Mouse (Mus musculus): ENCODE measurements at regions not wholly inside any gene's neighbourhood (a gene's known extent, or its start where the extent isn't known, plus 50 kb on each side); places are given as distances from the start of the nearest gene placed in this dataset.
A peak's percentile ranks its signal among the peaks of the same experiment; 100 is the strongest.

DNA sequence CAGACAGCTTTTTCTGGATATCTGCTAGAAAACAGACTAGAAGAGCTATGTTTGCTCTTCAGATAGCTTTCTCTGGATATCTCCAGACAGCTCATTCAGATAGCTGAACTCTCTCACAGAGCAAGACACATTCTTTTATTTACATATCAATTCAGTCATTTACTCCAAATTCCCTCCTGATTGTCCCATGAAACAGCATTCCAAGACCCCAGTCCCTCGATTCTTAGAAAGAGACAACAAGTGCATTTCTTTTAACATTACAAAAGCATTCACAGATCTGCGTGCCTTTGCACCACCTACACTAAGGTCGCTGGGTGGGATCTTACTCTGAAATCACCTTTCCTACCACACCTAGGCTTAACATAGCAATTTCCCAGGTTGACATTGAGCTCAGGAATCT is 1039.5 kb upstream of the Ddx18 start:
- H3K4me1 ChIP-seq, result no peaks in the 10 kb centered on the region
- H3K27ac ChIP-seq, result no peak overlapping the region
- no peaks in the 10 kb centered on the region for H3K36me3 ChIP-seq
- WGBS, result 69% methylated on average over 3 of the region's 3 CpGs
- H3K9me3 ChIP-seq (replicated peaks), result no peaks in the 10 kb centered on the region
- no peaks in the 10 kb centered on the region for H3K27me3 ChIP-seq (ENCODE audit: low read depth, poor library complexity, severe bottlenecking)
- H3K4me3 ChIP-seq, result no peak overlapping the region
- DNase-seq (ENCODE audit: low spot score), result no peak

DNA sequence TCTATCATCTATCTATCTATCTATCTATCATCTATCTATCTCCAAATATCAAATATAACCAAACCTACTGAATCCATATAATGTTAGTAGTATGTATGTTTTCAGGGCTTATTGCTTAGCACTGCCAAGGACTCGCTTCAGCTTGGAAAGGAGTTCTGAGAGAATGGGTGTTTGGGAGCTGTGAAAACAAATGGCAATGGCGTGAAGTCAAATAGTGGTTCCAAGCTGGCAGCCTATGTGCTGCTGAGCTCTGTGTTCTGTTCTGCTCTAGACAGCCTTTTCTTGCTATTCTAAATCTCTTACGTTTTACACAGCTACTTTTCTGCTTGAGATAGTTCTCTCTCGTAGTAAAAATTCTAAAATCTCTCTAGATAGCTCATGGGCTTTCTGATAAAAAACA is 1008.2 kb upstream of the Ddx18 start:
- WGBS, result 60% methylated on average over 4 of the region's 4 CpGs
- no peaks in the 10 kb centered on the region for H3K4me1 ChIP-seq
- DNase-seq (ENCODE audit: low spot score), result no peak
- H3K27me3 ChIP-seq (ENCODE audit: low read depth, poor library complexity, severe bottlenecking), result no peaks in the 10 kb centered on the region
- H3K4me3 ChIP-seq, result no peak overlapping the region
- no peak overlapping the region for H3K27ac ChIP-seq
- no peaks in the 10 kb centered on the region for H3K9me3 ChIP-seq (replicated peaks)
- H3K36me3 ChIP-seq, result no peaks in the 10 kb centered on the region

DNA sequence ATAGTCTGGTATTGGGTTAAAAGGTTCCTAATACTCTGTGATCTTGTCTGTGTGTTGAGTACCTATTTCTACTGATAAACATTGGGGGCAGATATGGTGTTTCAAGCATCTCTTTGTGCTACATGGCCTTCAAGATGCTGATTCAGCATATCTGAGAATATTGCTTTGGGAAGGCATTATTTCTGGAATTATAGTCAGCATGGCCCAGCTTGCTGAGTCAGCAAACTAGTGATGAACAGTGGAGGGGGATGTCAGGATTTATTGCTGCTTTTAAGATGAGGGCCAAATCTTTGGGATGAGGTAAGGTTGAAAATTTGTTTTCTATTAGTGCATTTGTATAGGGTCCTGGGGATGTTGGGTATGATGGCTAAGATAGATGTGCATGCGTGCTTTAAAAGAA is 983.8 kb upstream of the Ddx18 start:
- H3K27ac ChIP-seq, result no peak overlapping the region
- H3K27me3 ChIP-seq (ENCODE audit: low read depth, poor library complexity, severe bottlenecking), result no peaks in the 10 kb centered on the region
- DNase-seq (ENCODE audit: low spot score), result no peak
- WGBS, result 94% methylated on average over 1 of the region's 1 CpGs
- H3K9me3 ChIP-seq (replicated peaks), result no peaks in the 10 kb centered on the region
- no peaks in the 10 kb centered on the region for H3K4me1 ChIP-seq
- no peaks in the 10 kb centered on the region for H3K36me3 ChIP-seq
- no peak overlapping the region for H3K4me3 ChIP-seq

DNA sequence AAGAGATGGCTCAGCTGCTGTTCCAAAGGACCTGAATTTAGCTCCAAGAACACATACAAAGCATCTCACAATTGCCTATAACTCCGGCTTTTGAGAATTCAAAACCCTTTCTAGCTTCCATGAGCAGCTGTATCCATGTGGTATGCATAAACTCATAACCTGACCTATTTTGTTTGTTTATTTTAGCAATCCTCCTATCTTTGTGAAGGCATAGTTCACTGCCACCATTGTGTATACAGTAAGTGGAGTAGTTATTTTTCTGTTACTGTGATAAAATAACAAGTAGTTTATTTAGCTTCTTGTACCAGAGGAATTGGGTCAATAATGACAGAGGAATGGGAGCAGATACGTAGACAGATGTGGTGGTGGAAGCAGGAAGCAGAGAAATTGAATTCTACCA is 941.8 kb upstream of the Ddx18 start:
- WGBS, result 90% methylated on average over 2 of the region's 2 CpGs
- no peak for DNase-seq (ENCODE audit: low spot score)
- H3K27me3 ChIP-seq (ENCODE audit: low read depth, poor library complexity, severe bottlenecking), result no peaks in the 10 kb centered on the region

DNA sequence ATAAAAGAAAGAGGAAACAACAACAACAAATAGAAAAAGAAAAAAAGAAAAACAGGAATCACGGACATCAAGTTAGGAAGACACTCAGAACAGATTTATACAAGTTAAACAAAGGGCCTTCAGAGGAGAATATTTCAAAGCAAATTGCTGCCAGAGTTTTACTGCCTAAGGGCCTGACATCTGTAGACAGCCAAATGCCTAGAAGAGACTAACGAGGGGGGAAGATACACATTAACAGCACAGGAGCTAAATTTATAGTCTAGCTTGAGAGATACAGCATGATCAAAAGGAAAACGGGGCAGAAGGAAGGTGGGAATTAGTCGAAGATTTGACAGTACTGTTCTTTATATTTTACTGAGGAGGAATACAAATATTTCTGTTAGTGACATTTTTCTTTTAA is 933.9 kb upstream of the Ddx18 start:
- WGBS, result 23% methylated on average over 4 of the region's 4 CpGs
- H3K4me3 ChIP-seq, result no peak overlapping the region
- no peaks in the 10 kb centered on the region for H3K9me3 ChIP-seq (replicated peaks)
- H3K4me1 ChIP-seq, result no peaks in the 10 kb centered on the region
- no peak overlapping the region for H3K27ac ChIP-seq
- no peaks in the 10 kb centered on the region for H3K36me3 ChIP-seq
- no peak for DNase-seq (ENCODE audit: low spot score)
- H3K27me3 ChIP-seq (ENCODE audit: low read depth, poor library complexity, severe bottlenecking), result no peaks in the 10 kb centered on the region

More for the DNA sequence above, 941.8 kb upstream of the Ddx18 start:
- no peaks in the 10 kb centered on the region for H3K9me3 ChIP-seq (replicated peaks)
- no peaks in the 10 kb centered on the region for H3K4me1 ChIP-seq
- H3K4me3 ChIP-seq, result no peak overlapping the region
- H3K27ac ChIP-seq, result no peak overlapping the region
- no peaks in the 10 kb centered on the region for H3K36me3 ChIP-seq

DNA sequence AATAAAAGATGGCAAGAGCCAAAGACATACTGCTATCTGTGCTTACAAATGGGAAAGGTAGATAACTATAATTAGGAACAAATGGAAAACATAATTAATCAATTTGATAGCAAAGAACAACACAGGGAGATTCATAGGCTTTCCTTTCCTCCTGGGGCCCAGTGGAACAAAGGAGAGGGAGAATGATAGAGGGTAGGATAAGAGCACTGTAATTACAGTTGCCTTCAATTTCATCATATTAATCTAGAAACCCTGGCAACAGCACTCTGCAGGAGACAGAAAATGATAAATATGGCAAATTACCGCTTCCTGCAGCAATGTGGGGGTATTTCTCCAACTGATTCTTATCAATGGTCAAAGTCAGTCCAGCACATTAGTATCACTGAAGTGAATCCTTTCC is 910.2 kb upstream of the Ddx18 start:
- Histone ChIP-seq H3K4me1 (no peaks in the 10 kb centered on the region), H3K36me3 (no peaks in the 10 kb centered on the region)
- WGBS, result 86% methylated on average over 1 of the region's 1 CpGs

DNA sequence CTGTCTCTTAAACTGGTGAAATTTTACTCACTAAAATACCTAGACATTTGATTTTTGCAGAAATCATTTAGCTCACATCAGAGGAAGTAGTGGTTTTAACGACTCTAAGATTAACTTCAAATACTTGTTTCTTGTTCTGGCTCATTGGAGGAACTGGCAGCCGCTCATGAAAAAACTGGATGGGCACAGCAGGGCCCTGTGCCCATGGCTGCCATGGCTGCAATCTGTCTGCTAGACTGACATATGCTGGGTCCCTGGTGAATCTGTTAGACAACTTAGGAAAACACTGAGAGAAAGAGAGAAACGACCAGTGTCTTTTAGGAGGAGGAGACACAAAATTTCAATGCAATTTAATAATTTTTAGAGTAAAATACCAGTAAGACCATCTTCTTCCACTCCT is 896.1 kb upstream of the Ddx18 start:
- no peaks in the 10 kb centered on the region for H3K9me3 ChIP-seq (replicated peaks)
- no peak overlapping the region for H3K27ac ChIP-seq
- no peak for DNase-seq (ENCODE audit: low spot score)
- no peaks in the 10 kb centered on the region for H3K36me3 ChIP-seq
- H3K4me1 ChIP-seq, result no peaks in the 10 kb centered on the region
- 83% methylated on average over 3 of the region's 3 CpGs for WGBS
- H3K4me3 ChIP-seq, result no peak overlapping the region
- H3K27me3 ChIP-seq (ENCODE audit: low read depth, poor library complexity, severe bottlenecking), result no peaks in the 10 kb centered on the region

More for the DNA sequence above, 910.2 kb upstream of the Ddx18 start:
- DNase-seq (ENCODE audit: low spot score), result no peak
- H3K9me3 ChIP-seq (replicated peaks), result no peaks in the 10 kb centered on the region
- H3K4me3 ChIP-seq, result no peak overlapping the region
- no peaks in the 10 kb centered on the region for H3K27me3 ChIP-seq (ENCODE audit: low read depth, poor library complexity, severe bottlenecking)
- no peak overlapping the region for H3K27ac ChIP-seq

DNA sequence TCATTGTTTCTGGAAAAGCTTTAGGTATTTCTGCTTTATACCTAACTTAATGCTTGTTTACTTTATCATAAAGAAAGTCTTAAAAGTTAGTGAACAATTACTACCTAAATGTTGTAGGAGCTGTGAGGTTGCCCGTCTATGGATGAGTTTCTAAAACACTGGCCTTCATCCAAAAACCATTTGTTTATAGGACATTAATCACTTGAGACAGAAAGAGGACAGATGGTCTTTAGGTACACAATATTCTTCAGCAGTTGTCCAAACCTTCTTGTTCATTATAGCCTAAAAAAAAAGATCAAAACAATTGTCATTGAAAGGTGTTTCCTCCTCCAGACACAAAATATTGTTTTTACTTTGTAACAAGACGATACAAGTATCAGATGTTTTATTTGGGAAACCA is 891.3 kb upstream of the Ddx18 start:
- 77% methylated on average over 2 of the region's 2 CpGs for WGBS
- Histone ChIP-seq H3K27me3 (ENCODE audit: low read depth, poor library complexity, severe bottlenecking) (no peaks in the 10 kb centered on the region), H3K9me3 (replicated peaks) (no peaks in the 10 kb centered on the region), H3K4me1 (0 out of 2 replicates have a peak, but pooled peaks cover 3% of the 10 kb centered on the region), H3K4me3 (no peak overlapping the region), H3K36me3 (no peaks in the 10 kb centered on the region), H3K27ac (no peak overlapping the region)
- no peak for DNase-seq (ENCODE audit: low spot score)

DNA sequence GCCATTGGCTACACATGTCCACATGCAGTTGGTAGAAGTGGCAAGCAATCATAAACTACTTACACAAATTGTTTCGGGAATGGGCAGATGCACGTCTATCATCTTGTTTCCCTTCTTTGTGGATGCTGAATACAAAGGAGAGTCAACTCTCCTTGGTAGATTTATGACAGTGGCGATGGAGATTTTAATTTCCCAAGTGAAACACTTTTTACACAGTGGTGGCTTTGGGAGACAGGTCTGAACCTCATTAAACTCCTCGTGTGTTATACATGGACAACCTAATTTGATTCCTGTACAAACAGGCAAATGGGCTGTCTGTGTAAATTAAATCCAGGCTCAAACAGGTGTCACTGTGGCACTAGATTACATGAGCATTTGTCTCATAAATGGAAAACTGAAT is 887.1 kb upstream of the Ddx18 start:
- no peak for DNase-seq (ENCODE audit: low spot score)
- 59% methylated on average over 4 of the region's 4 CpGs for WGBS
- Histone ChIP-seq H3K4me1 (0 out of 2 replicates have a peak, but pooled peaks cover 3% of the 10 kb centered on the region), H3K4me3 (no peak overlapping the region), H3K9me3 (replicated peaks) (no peaks in the 10 kb centered on the region), H3K36me3 (no peaks in the 10 kb centered on the region), H3K27ac (no peak overlapping the region), H3K27me3 (ENCODE audit: low read depth, poor library complexity, severe bottlenecking) (no peaks in the 10 kb centered on the region)

DNA sequence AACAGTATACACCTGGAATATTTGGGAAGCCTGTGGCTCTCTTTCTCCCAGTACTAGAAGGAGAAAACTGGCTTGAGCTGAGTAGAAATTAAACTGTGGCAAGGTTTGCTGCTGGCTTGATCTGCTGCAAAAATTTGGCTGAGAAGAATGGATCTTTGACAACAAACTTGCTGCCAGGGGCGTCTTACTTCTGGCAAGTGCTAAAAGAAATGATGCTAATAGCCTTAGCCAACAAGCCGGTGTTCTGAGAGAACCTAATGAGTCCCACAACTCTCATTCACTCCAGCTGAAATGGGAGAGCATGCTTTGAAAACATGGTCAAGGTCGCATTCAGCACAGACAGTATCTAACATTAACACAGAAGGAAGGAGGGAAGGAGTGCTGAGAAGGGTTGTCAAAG is 885.8 kb upstream of the Ddx18 start:
- H3K4me1 ChIP-seq, result 0 out of 2 replicates have a peak, but pooled peaks cover 3% of the 10 kb centered on the region
- no peak overlapping the region for H3K27ac ChIP-seq
- no peak overlapping the region for H3K4me3 ChIP-seq
- WGBS, result 72% methylated on average over 3 of the region's 3 CpGs
- no peak for DNase-seq (ENCODE audit: low spot score)
- no peaks in the 10 kb centered on the region for H3K27me3 ChIP-seq (ENCODE audit: low read depth, poor library complexity, severe bottlenecking)
- H3K9me3 ChIP-seq (replicated peaks), result no peaks in the 10 kb centered on the region
- no peaks in the 10 kb centered on the region for H3K36me3 ChIP-seq

DNA sequence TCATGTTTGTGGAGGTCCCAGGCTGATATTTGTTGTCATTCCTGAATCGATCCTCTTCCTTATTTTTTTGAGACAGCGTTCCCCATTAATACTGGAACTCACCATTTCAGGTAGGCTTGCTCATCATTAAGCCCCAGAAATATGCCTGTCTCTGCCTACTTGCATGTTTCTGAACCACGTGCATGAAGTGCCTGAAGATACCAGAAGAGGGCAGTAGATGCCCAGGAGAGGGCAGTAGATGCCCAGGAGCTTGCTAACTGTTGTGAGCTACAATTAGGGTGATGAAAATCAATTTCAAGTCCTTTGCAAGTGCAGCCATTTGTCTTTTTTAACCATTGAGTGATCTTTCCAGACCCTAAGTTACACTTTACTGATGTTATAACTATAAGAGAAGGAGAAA is 871.6 kb upstream of the Ddx18 start:
- peak; percentile 31 for DNase-seq (ENCODE audit: low spot score)
- WGBS, result 66% methylated on average over 3 of the region's 3 CpGs
- Histone ChIP-seq H3K9me3 (replicated peaks) (no peaks in the 10 kb centered on the region), H3K4me3 (no peak overlapping the region), H3K27ac (no peak overlapping the region), H3K27me3 (ENCODE audit: low read depth, poor library complexity, severe bottlenecking) (no peaks in the 10 kb centered on the region), H3K4me1 (no peaks in the 10 kb centered on the region), H3K36me3 (no peaks in the 10 kb centered on the region)

DNA sequence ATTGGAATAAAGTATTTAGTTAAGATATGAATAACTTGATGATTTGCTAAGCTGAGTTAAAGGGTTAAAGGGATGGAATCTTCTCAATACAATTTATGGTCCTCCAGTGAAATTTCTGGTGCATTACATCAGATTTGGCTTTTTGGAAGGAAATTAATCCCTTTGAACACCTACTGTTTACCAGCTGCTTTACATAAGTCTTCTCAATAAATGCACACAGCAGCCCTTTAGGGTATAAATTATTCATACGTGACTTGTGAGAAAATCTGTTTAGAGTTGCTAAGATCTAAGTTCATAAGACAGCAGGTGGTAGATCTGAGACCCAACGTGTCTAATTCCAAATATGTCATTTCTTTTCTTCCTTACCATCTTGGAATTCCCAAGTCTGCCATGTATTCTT is 855.7 kb upstream of the Ddx18 start:
- 79% methylated on average over 2 of the region's 2 CpGs for WGBS
- DNase-seq (ENCODE audit: low spot score), result no peak
- H3K27me3 ChIP-seq (ENCODE audit: low read depth, poor library complexity, severe bottlenecking), result no peaks in the 10 kb centered on the region
- H3K27ac ChIP-seq, result no peak overlapping the region
- H3K36me3 ChIP-seq, result no peaks in the 10 kb centered on the region
- no peaks in the 10 kb centered on the region for H3K4me1 ChIP-seq
- no peaks in the 10 kb centered on the region for H3K9me3 ChIP-seq (replicated peaks)
- H3K4me3 ChIP-seq, result no peak overlapping the region

DNA sequence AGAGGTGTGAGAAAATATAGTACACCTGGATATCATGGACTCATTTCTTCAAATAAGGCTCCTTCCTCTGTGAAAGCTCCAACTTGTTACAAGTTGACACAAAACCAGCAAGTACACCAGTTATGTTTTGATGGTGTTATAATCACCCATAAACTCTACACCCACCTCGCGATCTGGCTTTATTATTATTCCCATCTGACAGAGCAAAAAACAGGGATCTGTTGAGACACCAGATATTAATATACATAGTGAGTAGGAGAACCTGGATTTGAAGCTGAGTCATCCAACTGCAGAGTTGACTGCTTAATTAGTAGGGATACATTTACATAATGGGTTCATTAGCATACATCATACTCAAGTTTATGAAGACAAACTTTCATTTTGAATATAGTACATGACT is 828.6 kb upstream of the Ddx18 start:
- Histone ChIP-seq H3K4me1 (no peaks in the 10 kb centered on the region; the same call in 1 of the 2 replicates), H3K36me3 (no peaks in the 10 kb centered on the region), H3K27me3 (ENCODE audit: low read depth, poor library complexity, severe bottlenecking) (no peaks in the 10 kb centered on the region), H3K4me3 (no peak overlapping the region), H3K27ac (no peak overlapping the region), H3K9me3 (replicated peaks) (no peaks in the 10 kb centered on the region)
- DNase-seq (ENCODE audit: low spot score), result no peak
- WGBS, result 98% methylated on average over 2 of the region's 2 CpGs

DNA sequence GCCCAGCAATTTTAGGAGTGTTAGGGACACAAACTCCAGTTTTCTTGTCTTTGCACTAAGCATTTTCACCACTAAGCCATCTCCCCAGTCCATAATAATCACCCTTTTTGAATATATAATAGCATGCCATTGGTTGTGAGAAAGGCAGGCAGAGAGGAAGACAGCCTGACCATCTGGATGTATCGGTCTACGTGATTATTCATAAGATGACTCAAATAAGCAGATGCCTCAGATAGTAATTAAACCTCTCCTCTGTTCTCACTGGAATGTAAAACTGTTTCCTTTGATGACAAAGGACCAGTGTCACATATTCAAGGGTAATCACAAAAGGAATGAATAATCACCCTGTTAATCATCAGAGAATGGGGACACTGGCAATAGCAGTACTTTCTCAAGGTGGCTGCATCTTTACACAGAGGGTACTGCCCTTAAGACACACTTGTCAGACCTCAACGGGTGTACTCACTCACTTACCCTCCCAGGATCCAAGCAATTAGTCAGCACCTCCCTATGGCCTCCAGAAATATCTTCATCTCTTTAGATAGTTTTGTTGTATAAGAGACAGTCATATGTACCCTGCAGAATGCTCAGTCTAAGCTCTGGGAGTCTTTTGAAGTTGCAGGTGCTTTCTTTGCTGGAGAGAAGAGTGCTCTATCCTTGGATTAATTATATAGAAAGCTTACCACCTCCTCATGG is 826.0 kb upstream of the Ddx18 start:
- Histone ChIP-seq H3K27ac (no peak overlapping the region), H3K4me3 (no peak overlapping the region), H3K4me1 (no peaks in the 10 kb centered on the region; the same call in 1 of the 2 replicates), H3K36me3 (no peaks in the 10 kb centered on the region), H3K9me3 (replicated peaks) (no peaks in the 10 kb centered on the region), H3K27me3 (ENCODE audit: low read depth, poor library complexity, severe bottlenecking) (no peaks in the 10 kb centered on the region)
- 69% methylated on average over 3 of the region's 3 CpGs for WGBS
- no peak for DNase-seq (ENCODE audit: low spot score)
